Mouse (Mus musculus) embryonic facial prominence, embryonic 14.5 days (tissue): ENCODE data around the gene Gm21954. TPM values are rescaled to one million over a fixed set of nuclear protein-coding genes. Genes with fewer than 3 reads are reported as not detected.
A peak's percentile ranks its signal among the peaks of the same experiment; 100 is the strongest.

Experiments used
- ATAC-seq: fragments of 200-750 bp; cut with Nextera tagmentation; 2 replicates; pipeline ENCODE4 v1.8.0; 2017; ENCODE audit warnings: low read depth, moderate number of reproducible peaks, moderate TSS enrichment
- DNase-seq: peaks from one replicate; pipeline ENCODE4 v3.0.0-alpha.2; 2015; ENCODE audit warnings: low spot score
- H3K27ac ChIP-seq: fragments of 300-500 bp; sonication (generic); replicated peaks from 2 replicates; pipeline ENCODE4 v1.5.1; 2014; ENCODE audit warnings: low read depth, mild to moderate bottlenecking, low read length, moderate library complexity
- H3K27me3 ChIP-seq: fragments of 300-500 bp; sonication (generic); replicated peaks from 2 replicates; pipeline ENCODE4 v1.6.1; 2014; ENCODE audit warnings: low read length; ENCODE audit not compliant: control insufficient read depth, insufficient read depth
- H3K36me3 ChIP-seq: fragments of 300-500 bp; sonication (generic); 2 replicates; pipeline ENCODE4 v1.6.1; 2014; ENCODE audit warnings: low read length, mixed read lengths; ENCODE audit not compliant: control insufficient read depth, insufficient read depth
- H3K4me1 ChIP-seq: fragments of 300-500 bp; sonication (generic); 2 replicates; pipeline ENCODE4 v1.6.1; 2014; ENCODE audit warnings: antibody characterized with exemption, low read length; ENCODE audit not compliant: control insufficient read depth, insufficient read depth
- H3K4me2 ChIP-seq: fragments of 300-500 bp; sonication (generic); 2 replicates; pipeline ENCODE4 v1.6.1; 2014; ENCODE audit warnings: low read depth, mild to moderate bottlenecking, low read length, moderate library complexity, mixed read lengths
- H3K4me3 ChIP-seq: fragments of 300-500 bp; sonication (generic); 2 replicates; pipeline ENCODE4 v1.5.1; 2014; ENCODE audit warnings: low read depth, mild to moderate bottlenecking, low read length
- H3K9ac ChIP-seq: fragments of 300-500 bp; sonication (generic); 2 replicates; pipeline ENCODE4 v1.6.1; 2014; ENCODE audit warnings: low read depth, mild to moderate bottlenecking, low read length, moderate library complexity, mixed read lengths
- H3K9me3 ChIP-seq: fragments of 300-500 bp; sonication (generic); 2 replicates; pipeline ENCODE4 v1.6.1; 2016; ENCODE audit warnings: low read length; ENCODE audit not compliant: control insufficient read depth
- WGBS: fragments of 180-500 bp; shearing (Covaris S2); extraction: QIAGEN DNeasy Blood & Tissue Kit; methylation state at CpG from one replicate; pipeline ENCODE4 v1.1.7; 2014; 5-methylcytosine and 5-hydroxymethylcytosine counted together
- polyA plus RNA-seq: library from polyadenylated mRNA; unstranded; fragments of >200 nt; fragmentation: Nextera tagmentation; extraction: Ambion mirVana; gene quantifications from 2 replicates; pipeline ENCODE4 v1.2.1, GENCODE M21; 2014

The Gm21954 gene
- polyA plus RNA-seq, 1 experiment from 2014 or later, result not detected

DNA sequence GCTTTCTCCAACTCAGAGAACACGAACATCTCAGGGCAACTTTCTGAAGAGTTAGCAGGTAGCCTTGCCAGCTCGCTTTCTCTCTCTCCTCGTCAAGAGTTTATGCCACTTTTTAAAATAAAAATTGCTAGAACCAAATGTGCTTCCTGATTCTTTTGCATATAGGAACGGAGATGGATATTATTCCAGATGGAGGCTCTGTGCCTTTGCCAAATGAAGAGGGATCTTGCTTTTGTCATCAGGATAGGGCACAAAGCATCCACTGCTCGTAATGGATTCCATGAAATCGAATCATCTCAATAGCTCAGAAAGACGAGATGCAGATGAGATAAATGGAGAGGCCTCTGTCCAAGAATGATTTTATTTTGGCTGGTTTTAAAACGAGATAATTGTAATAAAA lies 28.7 kb downstream of the Gm21954 start:
- no peaks in the 10 kb centered on the region for H3K27me3 ChIP-seq
- no peak overlapping the region for H3K4me3 ChIP-seq
- 75% methylated on average over 8 of the region's 8 CpGs for WGBS
- no peaks in the 10 kb centered on the region for H3K9me3 ChIP-seq
- no peaks in the 10 kb centered on the region for H3K36me3 ChIP-seq
- no peak for DNase-seq
- no peak overlapping the region for H3K4me2 ChIP-seq
- H3K27ac ChIP-seq, result no peak overlapping the region
- H3K9ac ChIP-seq, result no peak overlapping the region
- no peak for ATAC-seq
- peaks cover 18% of the 10 kb centered on the region; the same call in 1 of the 2 replicates for H3K4me1 ChIP-seq

DNA sequence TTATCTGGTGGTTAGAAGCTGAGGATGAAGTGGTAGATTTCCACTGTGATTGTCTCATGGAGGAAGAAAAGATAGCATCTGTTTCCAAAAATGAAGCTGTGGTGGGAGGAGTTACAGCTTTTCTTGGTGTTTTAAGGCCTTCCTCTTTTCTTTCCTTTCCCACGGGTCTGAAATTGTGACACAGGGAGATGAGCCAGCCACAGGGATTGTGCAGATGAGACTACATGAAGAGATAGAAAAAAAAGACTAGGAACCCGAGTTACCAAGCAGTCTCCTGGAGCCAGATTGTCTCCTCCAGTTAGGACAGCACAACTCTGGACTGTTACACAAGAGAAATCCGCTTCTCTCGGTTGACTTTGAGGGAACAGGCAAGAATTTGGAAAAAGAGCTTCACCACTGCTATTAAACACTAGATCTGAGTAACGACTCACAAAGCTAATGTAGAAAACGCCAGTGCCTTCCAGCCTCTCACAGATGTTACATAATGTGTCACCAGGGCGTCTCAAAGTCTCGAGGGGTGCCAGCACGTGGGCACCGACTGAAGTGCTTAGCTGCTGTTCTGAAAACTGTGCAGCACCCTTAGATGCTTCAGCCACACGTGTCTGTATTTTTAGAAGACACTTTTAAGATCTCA lies 29.9 kb downstream of the Gm21954 start:
- DNase-seq, result no peak
- no peak for ATAC-seq
- WGBS, result 74% methylated on average over 11 of the region's 11 CpGs

DNA sequence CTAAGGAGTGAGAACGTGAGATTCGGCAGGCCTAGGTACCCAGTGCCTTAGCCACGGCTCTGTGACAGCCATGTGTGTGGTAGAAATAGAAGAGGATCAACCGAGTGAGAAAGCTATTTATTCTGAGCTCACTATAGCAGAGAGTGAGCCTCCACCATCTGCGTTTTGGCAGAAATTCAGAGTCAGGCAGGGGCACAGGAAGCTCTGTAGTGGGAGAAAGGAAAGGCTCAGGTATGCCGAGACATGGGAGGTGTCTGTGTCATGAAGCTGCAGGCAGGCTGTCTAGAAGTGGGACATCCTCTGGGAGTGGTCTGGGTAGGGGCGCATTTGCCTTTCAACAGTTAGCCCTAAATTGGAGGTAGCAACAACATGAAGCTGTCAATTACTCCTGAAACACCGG lies 31.7 kb downstream of the Gm21954 start:
- ATAC-seq (peak; percentile 41; the same call in 1 of the 2 replicates), DNase-seq (no peak)
- no peak overlapping the region for H3K27ac ChIP-seq
- H3K4me1 ChIP-seq, result peaks cover 21% of the 10 kb centered on the region; the same call in 1 of the 2 replicates
- no peak overlapping the region for H3K9ac ChIP-seq
- 45% methylated on average over 8 of the region's 8 CpGs for WGBS
- no peak overlapping the region for H3K4me2 ChIP-seq
- no peaks in the 10 kb centered on the region for H3K9me3 ChIP-seq
- H3K4me3 ChIP-seq, result no peak overlapping the region
- H3K36me3 ChIP-seq, result no peaks in the 10 kb centered on the region
- H3K27me3 ChIP-seq, result no peaks in the 10 kb centered on the region

More for the DNA sequence above, 29.9 kb downstream of the Gm21954 start:
- H3K4me1 ChIP-seq, result peaks cover 18% of the 10 kb centered on the region; the same call in 1 of the 2 replicates
- no peaks in the 10 kb centered on the region for H3K27me3 ChIP-seq
- H3K9me3 ChIP-seq, result no peaks in the 10 kb centered on the region
- H3K36me3 ChIP-seq, result no peaks in the 10 kb centered on the region
- H3K9ac ChIP-seq, result no peak overlapping the region
- H3K27ac ChIP-seq, result no peak overlapping the region
- no peak overlapping the region for H3K4me2 ChIP-seq
- H3K4me3 ChIP-seq, result no peak overlapping the region

DNA sequence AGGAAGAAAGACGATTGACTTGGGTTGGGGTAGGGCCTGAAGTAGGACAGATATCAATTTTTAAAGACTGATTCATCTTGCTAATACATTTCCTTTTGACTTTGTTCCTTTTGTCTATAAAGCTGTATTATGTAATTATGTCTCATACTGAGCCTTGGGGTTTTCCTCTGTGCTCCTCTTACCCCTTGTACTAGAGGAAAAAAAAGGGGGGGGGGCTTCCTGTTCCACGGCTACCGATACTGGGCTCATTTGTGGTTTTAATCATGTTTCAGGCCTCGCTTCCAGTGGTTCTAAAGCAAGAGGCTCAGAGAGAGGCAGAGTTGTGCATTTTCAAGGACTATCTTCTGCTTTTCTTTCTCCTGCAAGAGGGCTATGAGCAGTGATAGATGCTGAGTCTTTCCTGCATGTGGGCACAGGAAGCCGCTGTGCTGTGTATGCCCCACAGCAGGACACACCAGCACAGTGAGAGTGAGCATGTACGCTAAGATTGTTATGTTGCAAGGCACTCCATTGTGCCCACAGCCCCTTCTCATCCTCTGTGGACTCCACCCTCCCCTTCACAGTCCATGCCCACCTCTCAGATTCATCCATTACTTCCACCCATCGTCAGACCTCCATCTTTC lies 33.1 kb downstream of the Gm21954 start:
- DNase-seq, result no peak
- no peaks in the 10 kb centered on the region for H3K9me3 ChIP-seq

DNA sequence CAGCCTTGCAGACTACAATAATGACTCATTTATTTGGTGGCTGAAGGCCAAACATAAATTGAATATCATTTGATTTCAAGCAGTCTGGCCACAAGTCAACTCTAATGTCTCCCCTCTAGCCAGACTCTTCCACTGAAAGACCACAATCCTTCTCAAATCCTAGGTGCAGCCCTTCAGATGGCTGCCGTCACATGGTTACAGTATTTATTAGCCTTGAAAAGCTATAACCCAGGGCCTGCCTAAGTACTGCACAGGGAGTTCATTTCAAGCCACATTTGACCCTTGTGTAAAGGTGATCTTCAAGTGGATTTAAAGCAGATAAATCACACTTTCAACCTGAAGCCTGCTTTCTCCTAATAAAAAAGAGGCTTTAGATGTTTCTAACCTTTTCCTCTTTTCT lies 37.7 kb downstream of the Gm21954 start:
- ATAC-seq, result no peak
- peak; percentile 41 for DNase-seq
- no peak overlapping the region for H3K27ac ChIP-seq
- no peak overlapping the region for H3K4me3 ChIP-seq
- no peak overlapping the region for H3K4me2 ChIP-seq
- no peaks in the 10 kb centered on the region for H3K36me3 ChIP-seq
- no peak overlapping the region for H3K9ac ChIP-seq
- 0 out of 2 replicates have a peak, but pooled peaks cover 8% of the 10 kb centered on the region for H3K4me1 ChIP-seq
- H3K27me3 ChIP-seq, result no peaks in the 10 kb centered on the region
- no peaks in the 10 kb centered on the region for H3K9me3 ChIP-seq
- 62% methylated on average over 1 of the region's 1 CpGs for WGBS

More for the DNA sequence above, 33.1 kb downstream of the Gm21954 start:
- no peak overlapping the region for H3K27ac ChIP-seq
- 64% methylated on average over 7 of the region's 7 CpGs for WGBS
- H3K9ac ChIP-seq, result no peak overlapping the region
- H3K36me3 ChIP-seq, result no peaks in the 10 kb centered on the region
- H3K27me3 ChIP-seq, result no peaks in the 10 kb centered on the region
- H3K4me2 ChIP-seq, result no peak overlapping the region
- no peak overlapping the region for H3K4me3 ChIP-seq
- peaks cover 19% of the 10 kb centered on the region; the same call in 1 of the 2 replicates for H3K4me1 ChIP-seq
- ATAC-seq, result no peak

DNA sequence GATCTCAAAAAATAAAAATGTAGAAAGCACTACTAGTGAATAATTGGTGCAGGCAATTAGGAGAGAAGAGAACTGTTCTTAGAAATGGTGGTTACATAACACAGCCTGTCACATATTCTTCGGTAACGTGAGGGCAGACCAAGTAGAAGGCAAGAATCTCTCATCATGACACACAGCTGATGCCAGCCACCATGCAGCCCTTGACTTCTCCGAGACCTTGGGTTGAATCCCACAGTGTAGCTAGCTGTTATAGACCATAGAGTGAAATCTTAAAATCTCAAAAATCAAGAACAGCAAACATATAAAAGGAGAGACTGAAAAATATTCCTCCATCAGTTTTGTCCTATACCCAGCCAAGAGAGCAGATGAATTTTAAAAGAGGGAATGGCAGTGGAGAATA lies 40.8 kb downstream of the Gm21954 start:
- H3K27me3 ChIP-seq, result no peaks in the 10 kb centered on the region
- no peak overlapping the region for H3K9ac ChIP-seq
- WGBS, result 82% methylated on average over 3 of the region's 3 CpGs
- H3K27ac ChIP-seq, result no peak overlapping the region
- no peaks in the 10 kb centered on the region for H3K4me1 ChIP-seq
- no peaks in the 10 kb centered on the region for H3K36me3 ChIP-seq
- no peak overlapping the region for H3K4me3 ChIP-seq
- no peak for DNase-seq
- no peaks in the 10 kb centered on the region for H3K9me3 ChIP-seq
- H3K4me2 ChIP-seq, result no peak overlapping the region
- no peak for ATAC-seq

DNA sequence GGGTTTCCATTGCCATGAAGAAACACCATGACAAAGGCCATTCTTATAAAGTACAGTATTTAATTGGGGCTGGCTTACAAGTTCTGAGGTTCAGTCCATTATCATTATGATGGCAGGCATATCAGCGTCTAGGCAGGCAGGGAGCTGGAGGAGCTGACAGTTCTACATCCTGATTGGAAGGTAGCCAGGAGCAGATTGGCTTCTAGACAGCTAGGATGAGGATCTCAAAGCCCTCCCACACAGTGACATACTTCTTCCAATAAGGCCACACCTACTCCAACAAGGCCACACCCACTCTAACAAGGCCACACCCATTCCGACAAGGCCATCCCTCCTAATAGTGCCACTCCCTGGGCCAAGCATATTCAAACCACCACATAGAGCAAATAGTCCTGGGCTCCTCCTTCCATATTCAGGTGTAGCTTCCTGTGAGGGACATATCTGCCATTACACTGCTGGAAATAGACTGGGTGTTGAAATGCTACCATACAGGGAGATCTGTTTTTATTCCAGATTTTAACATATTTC lies 41.9 kb downstream of the Gm21954 start:
- no peak overlapping the region for H3K4me2 ChIP-seq
- no peaks in the 10 kb centered on the region for H3K9me3 ChIP-seq
- H3K27me3 ChIP-seq, result no peaks in the 10 kb centered on the region
- H3K4me3 ChIP-seq, result no peak overlapping the region
- ATAC-seq (no peak), DNase-seq (no peak)
- H3K27ac ChIP-seq, result no peak overlapping the region
- no peaks in the 10 kb centered on the region for H3K36me3 ChIP-seq
- H3K4me1 ChIP-seq, result peaks cover 4% of the 10 kb centered on the region; the same call in 1 of the 2 replicates
- H3K9ac ChIP-seq, result no peak overlapping the region
- WGBS, result 85% methylated on average over 2 of the region's 2 CpGs

DNA sequence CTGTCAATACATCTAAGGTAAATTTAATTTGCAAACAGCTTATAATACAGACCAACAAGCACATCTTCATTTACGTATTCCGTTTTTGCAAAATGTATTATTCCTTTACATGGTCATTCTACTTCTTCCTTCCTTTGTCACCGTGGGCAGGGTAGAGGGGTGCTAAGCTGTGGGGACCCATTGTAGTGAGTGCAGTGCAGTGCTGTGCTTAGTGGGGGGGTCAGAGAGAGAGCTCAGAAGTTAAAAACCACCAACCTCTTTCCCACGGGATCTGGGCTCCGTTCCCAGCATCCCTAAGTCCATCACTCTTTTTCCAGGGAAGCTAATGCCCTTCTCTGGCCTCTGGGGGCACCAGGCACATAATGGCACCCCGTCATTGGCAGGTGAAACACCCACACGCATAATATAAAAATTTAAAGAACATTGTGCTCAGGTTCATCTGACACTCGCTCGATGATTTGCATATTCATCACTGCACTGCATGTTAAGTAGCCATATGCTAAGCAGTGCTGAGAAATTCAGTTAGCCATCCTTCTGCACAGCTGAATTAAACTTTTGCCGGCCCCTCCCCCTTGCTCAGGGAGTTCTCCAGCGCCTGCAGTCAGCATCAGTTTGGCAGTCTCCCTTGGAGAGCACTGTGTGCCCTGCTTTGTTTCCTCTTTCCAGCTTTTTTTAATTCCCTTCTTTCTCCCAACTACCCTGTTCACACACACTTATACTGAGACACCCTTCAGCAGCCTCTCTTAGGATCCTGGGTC lies 48.2 kb downstream of the Gm21954 start:
- no peak overlapping the region for H3K4me2 ChIP-seq
- no peaks in the 10 kb centered on the region for H3K9me3 ChIP-seq
- DNase-seq (peak; percentile 69), ATAC-seq (peak; percentile 71)
- 24% methylated on average over 11 of the region's 11 CpGs for WGBS
- H3K27ac ChIP-seq, result no peak overlapping the region
- H3K4me3 ChIP-seq, result no peak overlapping the region
- H3K36me3 ChIP-seq, result no peaks in the 10 kb centered on the region
- no peak overlapping the region for H3K9ac ChIP-seq
- H3K27me3 ChIP-seq, result no peaks in the 10 kb centered on the region
- H3K4me1 ChIP-seq, result peaks cover 15% of the 10 kb centered on the region
